Comparison of ENCODE assay signal across 7 mouse cellular contexts in the genomic region with DNA sequence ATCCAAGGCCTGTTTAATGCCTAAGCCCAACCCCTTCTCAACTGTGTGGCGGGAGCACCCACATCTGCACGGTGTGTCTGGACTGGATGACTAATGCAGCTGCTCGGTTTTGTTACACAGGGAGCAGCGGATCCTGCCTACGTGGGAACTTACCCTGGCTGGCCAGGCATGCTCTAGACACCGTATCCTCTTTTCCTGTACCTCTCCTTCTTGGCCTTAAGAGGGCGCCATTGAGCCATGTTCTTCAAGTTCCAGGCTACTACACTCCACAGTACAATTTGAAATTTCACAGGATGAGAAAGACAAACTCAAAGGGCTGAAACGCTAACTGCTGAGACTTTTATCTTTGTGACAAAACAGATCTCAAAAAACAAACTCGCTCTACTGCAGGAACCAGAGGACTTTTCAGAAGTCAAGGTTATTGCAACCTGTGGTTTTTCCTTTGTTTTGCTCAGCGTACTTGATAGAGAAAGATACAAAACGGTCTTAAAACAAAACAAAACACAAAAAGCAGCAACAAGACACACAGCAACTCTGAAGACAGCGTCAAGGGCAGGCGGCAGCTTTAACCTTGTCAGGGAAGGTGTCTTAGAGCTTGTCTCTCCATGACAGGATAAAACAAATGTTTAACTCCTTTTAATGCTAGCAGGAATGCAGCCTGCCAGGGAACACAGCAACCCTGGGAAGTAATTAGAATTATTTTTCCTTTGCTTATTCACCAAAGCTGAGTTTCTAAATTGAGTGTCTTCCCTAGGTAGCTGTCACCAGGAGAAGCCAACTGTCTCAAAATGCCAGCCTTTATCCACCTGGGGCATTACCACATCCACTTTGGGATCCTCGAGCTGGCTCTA. TPM values are rescaled to one million over a fixed set of nuclear protein-coding genes. Genes with fewer than 3 reads are reported as not detected.
DNase-seq lines count a peak whose midpoint lies in the region; ATAC-seq lines count a peak whose summit lies in the region.

No protein-coding gene starts in this region.

- intact Hi-C loops in gastrocnemius, postnatal 14 days (cut with DNase I; ENCODE audit: low total_unique reads): loop anchor here (2.0 kb wide), 1 partner anchor 349 kb away; no protein-coding TSS in a partner anchor

- peak; percentile 63 for ATAC-seq in inflammation-experienced regulatory T-cells, adult 6 months
- ATAC-seq in megakaryocyte, adult 5-6 weeks (ENCODE audit: poor library complexity, severe bottlenecking): peak; percentile 92

- DNase-seq in adrenal gland, adult 8-10 months: peak; percentile 63
- DNase-seq in embryo, embryonic 11 days: peak; percentile 87
- DNase-seq in gastrocnemius, postnatal 14 days: peak; percentile 49
- peak; percentile 20 to 28 for DNase-seq in left cerebral cortex, adult 8-10 months (ENCODE audit: low spot score in 2 of 2)
- DNase-seq in right cerebral cortex, adult 18-20 months: peak; percentile 80

RNA-seq across cellular contexts. Expression of a gene that starts 44.1 kb away (rescaled TPM):
- 10 to 100 TPM; 21.2 to 39.9 (median 34.8) TPM for total RNA-seq in adrenal gland, adult 8-10 months (2022)
- total RNA-seq in gastrocnemius, postnatal 14 days (2021): 10 to 100 TPM; 33.0 to 35.7 TPM
- 100 to 1,000 TPM; 831 to 847 (median 840) TPM for polyA plus RNA-seq in inflammation-experienced regulatory T-cells, adult 6 months (2017; shearing (Covaris generic))
- total RNA-seq in left cerebral cortex, adult 8-10 months (2022): 10 to 100 TPM in 3 of 4 experiments, 1 to 10 TPM in 1; 9.7 to 11.3 (median 10.7) TPM
- 8.6 and 16.8 TPM in 2 replicates for total RNA-seq in megakaryocyte, adult 5-6 weeks (2015)
- total RNA-seq in megakaryocyte, adult 5-6 weeks (2017): 29.5 and 33.1 TPM in 2 replicates

RNA-seq across cellular contexts. Expression of a gene that starts 49.3 kb away (rescaled TPM):
- 10 to 100 TPM; 12.0 to 20.5 (median 15.5) TPM for total RNA-seq in adrenal gland, adult 8-10 months (2022)
- 10 to 100 TPM; 16.2 to 16.6 TPM for total RNA-seq in gastrocnemius, postnatal 14 days (2021)
- 100 to 1,000 TPM; 101 to 137 (median 110) TPM for polyA plus RNA-seq in inflammation-experienced regulatory T-cells, adult 6 months (2017; shearing (Covaris generic))
- 1 to 10 TPM; 4.2 to 7.7 (median 6.6) TPM for total RNA-seq in left cerebral cortex, adult 8-10 months (2022)
- 89.0 and 92.7 TPM in 2 replicates for total RNA-seq in megakaryocyte, adult 5-6 weeks (2015)
- total RNA-seq in megakaryocyte, adult 5-6 weeks (2017): 95.8 and 106 TPM in 2 replicates

Comparison
In these comparisons a context has a peak if more than half of its experiments do, and no peak if none do; other contexts are left out.
1. Peak in every context shown above with its lines: DNase-seq and ATAC-seq.
2. DNase-seq: peak in every context shown above with its lines; median percentile 87 in embryo, embryonic 11 days; 80 in right cerebral cortex, adult 18-20 months; 63 in adrenal gland, adult 8-10 months; 49 in gastrocnemius, postnatal 14 days; 24 in left cerebral cortex, adult 8-10 months.
3. RNA of a gene that starts 49.3 kb away (total RNA-seq): 89.0 to 106 TPM in megakaryocyte, adult 5-6 weeks; 12.0 to 20.5 TPM in adrenal gland, adult 8-10 months, 16.2 to 16.6 TPM in gastrocnemius, postnatal 14 days and 4.2 to 7.7 TPM in left cerebral cortex, adult 8-10 months; every median in the first group is over 4 times any median in the second.